Mouse (Mus musculus) heart, embryonic 14.5 days (tissue): Measurements from ENCODE around the gene Ttc41. TPM values are rescaled to one million over a fixed set of nuclear protein-coding genes. Genes with fewer than 3 reads are reported as not detected.

Experiments used
- ATAC-seq: fragments of 200-750 bp; cut with Nextera tagmentation; 2 replicates; pipeline ENCODE4 v1.8.0; 2017; ENCODE audit warnings: low read depth, moderate TSS enrichment; ENCODE audit not compliant: insufficient number of reproducible peaks, insufficient read depth, low FRiP score
- H3K27ac ChIP-seq, 2 experiments: fragments of 200-500 bp in 1 of 2; fragments of 300-500 bp in 1 of 2; sonication (generic) in 1 of 2; replicated peaks in 1 of 2; 2 replicates each; pipeline ENCODE4 v1.5.1; 2012 to 2014; ENCODE audit warnings: low read depth in 2 of 2, low read length in 2 of 2, control low read depth in 1 of 2, mild to moderate bottlenecking in 1 of 2, mixed read lengths in 1 of 2; ENCODE audit not compliant: control insufficient read depth in 1 of 2, insufficient read depth in 1 of 2
- H3K27me3 ChIP-seq: fragments of 300-500 bp; sonication (generic); 2 replicates; pipeline ENCODE4 v1.6.1; 2014; ENCODE audit warnings: mild to moderate bottlenecking, low read length, control low read depth; ENCODE audit not compliant: control insufficient read depth, insufficient read depth
- H3K36me3 ChIP-seq: fragments of 300-500 bp; sonication (generic); 2 replicates; pipeline ENCODE4 v1.6.1; 2014; ENCODE audit warnings: mild to moderate bottlenecking, control low read depth, low read length, mixed read lengths; ENCODE audit not compliant: control insufficient read depth, insufficient read depth
- H3K4me1 ChIP-seq, 2 experiments: fragments of 200-500 bp in 1 of 2; fragments of 300-500 bp in 1 of 2; sonication (generic) in 1 of 2; 2 replicates each; pipeline ENCODE4 v1.6.1; 2012 to 2014; ENCODE audit warnings: low read length in 2 of 2, control low read depth in 1 of 2, mixed read lengths in 1 of 2; ENCODE audit not compliant: control insufficient read depth in 2 of 2, insufficient read depth in 2 of 2
- H3K4me2 ChIP-seq: fragments of 300-500 bp; sonication (generic); 2 replicates; pipeline ENCODE4 v1.6.1; 2014; ENCODE audit warnings: mild to moderate bottlenecking, low read length
- H3K4me3 ChIP-seq, 2 experiments: fragments of 200-500 bp in 1 of 2; fragments of 300-500 bp in 1 of 2; sonication (generic) in 1 of 2; 2 replicates each; pipeline ENCODE4 v1.5.1; 2012 to 2014; ENCODE audit warnings: low read length in 2 of 2, mild to moderate bottlenecking in 2 of 2, control low read depth in 1 of 2, low read depth in 1 of 2, moderate library complexity in 1 of 2; ENCODE audit not compliant: control insufficient read depth in 1 of 2, insufficient read depth in 1 of 2
- H3K9ac ChIP-seq: fragments of 300-500 bp; sonication (generic); 2 replicates; pipeline ENCODE4 v1.6.1; 2014; ENCODE audit warnings: mild to moderate bottlenecking, low read length
- H3K9me3 ChIP-seq: fragments of 300-500 bp; sonication (generic); 2 replicates; pipeline ENCODE4 v1.6.1; 2016; ENCODE audit warnings: low read length, control low read depth; ENCODE audit not compliant: control insufficient read depth
- WGBS: fragments of 180-500 bp; shearing (Covaris S2); extraction: QIAGEN DNeasy Blood & Tissue Kit; methylation state at CpG from one replicate; pipeline ENCODE4 v1.1.7; 2014; 5-methylcytosine and 5-hydroxymethylcytosine counted together
- polyA plus RNA-seq: library from polyadenylated mRNA; unstranded; fragments of >200 nt; fragmentation: Nextera tagmentation; extraction: Ambion mirVana; gene quantifications from 2 replicates; pipeline ENCODE4 v1.2.1, GENCODE M21; 2014

Gene Ttc41
- polyA plus RNA-seq, 1 experiment from 2014 or later: 1.5 TPM

- Histone ChIP-seq H3K36me3 (no peaks in the 10 kb centered on the region), H3K9me3 (0 out of 2 replicates have a peak, but pooled peaks cover 3% of the 10 kb centered on the region), H3K4me3 (no peak overlapping the region), H3K4me2 (no peak overlapping the region), H3K27me3 (no peaks in the 10 kb centered on the region), H3K4me1 (no peaks in the 10 kb centered on the region; a peak in 1 of 4 replicates), H3K27ac (no peak overlapping the region), H3K9ac (no peak overlapping the region)
- ATAC-seq: no peak
- 77% methylated on average over 4 of the region's 4 CpGs for WGBS
These were observed 59.8 kb downstream of the Ttc41 start for GRCm38 (mm10) chr10:86765344-86765966.

DNA sequence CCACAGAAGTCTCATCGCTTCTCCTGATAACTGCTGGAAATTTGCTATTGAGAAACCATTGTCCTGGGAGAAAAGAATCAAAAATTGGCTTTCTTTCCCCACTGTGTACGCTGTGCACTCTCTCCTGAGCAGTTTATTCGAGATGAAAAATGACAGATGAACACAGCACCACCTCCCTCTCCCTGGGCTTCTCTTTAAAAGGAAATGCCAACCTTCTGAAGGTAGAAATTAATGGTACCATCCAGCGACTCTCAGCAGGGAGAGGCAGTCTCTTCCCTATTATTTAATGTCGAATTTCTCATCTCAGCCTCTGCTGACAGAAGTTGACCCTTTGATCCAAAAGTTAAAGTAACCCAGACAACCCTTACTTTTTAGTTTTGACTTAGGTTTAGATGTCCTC, 63.6 kb downstream of the Ttc41 start:
- ATAC-seq: no peak
- H3K9me3 ChIP-seq: 0 out of 2 replicates have a peak, but pooled peaks cover 3% of the 10 kb centered on the region
- WGBS: 66% methylated on average over 5 of the region's 5 CpGs
- no peaks in the 10 kb centered on the region; a peak in 1 of 4 replicates for H3K4me1 ChIP-seq
- no peaks in the 10 kb centered on the region for H3K27me3 ChIP-seq
- H3K9ac ChIP-seq: no peak overlapping the region
- no peak overlapping the region for H3K4me2 ChIP-seq
- no peak overlapping the region for H3K4me3 ChIP-seq
- H3K36me3 ChIP-seq: no peaks in the 10 kb centered on the region
- H3K27ac ChIP-seq: no peak overlapping the region

DNA sequence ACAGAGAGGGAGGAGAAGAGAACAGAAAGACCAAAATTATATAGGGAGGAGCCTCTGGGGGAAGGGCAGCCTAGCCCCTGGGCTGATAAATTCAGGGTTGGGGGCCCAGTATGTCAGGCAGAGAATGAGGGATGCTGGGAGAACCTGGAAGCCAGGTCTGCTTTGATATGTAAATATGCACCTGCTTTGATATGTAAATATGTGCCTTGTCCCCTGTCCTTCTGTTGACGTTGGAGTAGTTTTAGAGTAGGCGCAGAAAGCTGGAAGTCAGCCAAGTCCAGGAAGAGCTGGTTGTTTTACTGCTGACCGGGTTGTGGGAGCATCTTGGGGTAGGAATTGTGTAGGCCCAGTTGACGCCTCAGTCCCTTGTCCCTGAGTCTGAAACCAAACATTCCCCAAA, 64.2 kb downstream of the Ttc41 start:
- Histone ChIP-seq H3K27ac (no peak overlapping the region), H3K4me3 (no peak overlapping the region), H3K36me3 (no peaks in the 10 kb centered on the region), H3K4me2 (no peak overlapping the region), H3K27me3 (no peaks in the 10 kb centered on the region), H3K9ac (no peak overlapping the region), H3K9me3 (0 out of 2 replicates have a peak, but pooled peaks cover 3% of the 10 kb centered on the region), H3K4me1 (no peaks in the 10 kb centered on the region; a peak in 1 of 4 replicates)
- 25% methylated on average over 4 of the region's 4 CpGs for WGBS
- no peak for ATAC-seq

GRCm38 (mm10) chr10:86771701-86772100, 66.1 kb downstream of the Ttc41 start:
- Histone ChIP-seq H3K4me2 (no peak overlapping the region), H3K4me1 (peaks cover under 1 to 2% of the 10 kb centered on the region in 2 experiments; a peak in 2 of 4 replicates), H3K36me3 (no peaks in the 10 kb centered on the region), H3K27me3 (no peaks in the 10 kb centered on the region), H3K9me3 (0 out of 2 replicates have a peak, but pooled peaks cover 3% of the 10 kb centered on the region), H3K9ac (no peak overlapping the region), H3K4me3 (no peak overlapping the region), H3K27ac (no peak overlapping the region)
- WGBS: 81% methylated on average over 5 of the region's 5 CpGs
- no peak for ATAC-seq

DNA sequence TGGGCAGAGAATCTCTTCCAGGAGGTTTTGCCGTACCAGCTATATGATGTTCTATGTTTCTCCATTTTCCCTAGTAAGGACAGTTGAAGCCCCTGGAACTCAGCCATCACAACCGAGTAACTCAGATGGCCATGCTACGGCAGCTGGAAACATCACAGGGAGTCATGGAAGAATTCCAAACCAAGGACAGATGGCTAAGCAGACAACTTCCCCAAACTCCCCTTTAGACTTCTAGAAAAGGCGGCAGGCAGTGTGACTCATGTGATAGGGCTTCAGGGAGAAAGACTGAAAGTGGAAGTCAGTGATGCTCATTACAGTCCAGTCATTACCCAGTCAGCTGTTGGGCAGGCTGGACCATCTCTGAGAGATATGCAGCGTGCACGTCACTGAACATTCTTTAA, 66.6 kb downstream of the Ttc41 start:
- H3K9ac ChIP-seq: no peak overlapping the region
- ATAC-seq: no peak
- peaks cover 2 to 6% of the 10 kb centered on the region in 2 experiments; a peak in 2 of 4 replicates for H3K4me1 ChIP-seq
- 56% methylated on average over 6 of the region's 6 CpGs for WGBS
- 0 out of 2 replicates have a peak, but pooled peaks cover 3% of the 10 kb centered on the region for H3K9me3 ChIP-seq
- no peak overlapping the region for H3K27ac ChIP-seq
- H3K4me3 ChIP-seq: no peak overlapping the region
- no peaks in the 10 kb centered on the region for H3K27me3 ChIP-seq
- no peaks in the 10 kb centered on the region for H3K36me3 ChIP-seq
- H3K4me2 ChIP-seq: no peak overlapping the region

DNA sequence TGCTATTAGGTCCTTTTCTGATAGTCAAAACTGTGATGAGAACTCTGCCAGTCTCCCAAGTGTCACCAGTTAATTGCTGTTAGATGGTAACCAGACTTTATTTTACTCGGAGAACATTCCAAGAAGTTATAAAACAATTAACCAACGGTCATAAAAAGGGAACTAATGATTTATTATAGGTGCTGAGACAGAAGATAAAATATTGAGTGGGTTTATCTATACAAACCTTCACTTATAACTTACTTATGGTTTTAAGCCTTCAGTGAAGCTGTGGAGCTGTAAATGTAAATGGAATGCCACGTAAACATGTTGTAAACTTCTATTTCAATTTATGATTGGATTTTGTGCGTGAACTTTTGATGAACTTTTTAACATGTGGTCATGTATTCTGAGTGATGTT, 67.7 kb downstream of the Ttc41 start:
- no peaks in the 10 kb centered on the region for H3K36me3 ChIP-seq
- no peaks in the 10 kb centered on the region for H3K27me3 ChIP-seq
- 0 out of 2 replicates have a peak, but pooled peaks cover 2% of the 10 kb centered on the region for H3K9me3 ChIP-seq
- peaks cover 9 to 15% of the 10 kb centered on the region in 2 experiments for H3K4me1 ChIP-seq
- H3K9ac ChIP-seq: no peak overlapping the region
- 64% methylated on average over 4 of the region's 4 CpGs for WGBS
- no peak overlapping the region for H3K27ac ChIP-seq
- no peak overlapping the region for H3K4me2 ChIP-seq
- H3K4me3 ChIP-seq: no peak overlapping the region
- no peak for ATAC-seq

- 68% methylated on average over 9 of the region's 9 CpGs for WGBS
- no peaks in the 10 kb centered on the region for H3K9me3 ChIP-seq
- no peak for ATAC-seq
- no peaks in the 10 kb centered on the region for H3K27me3 ChIP-seq
- no peak overlapping the region for H3K4me2 ChIP-seq
- H3K36me3 ChIP-seq: no peaks in the 10 kb centered on the region
- no peak overlapping the region; a peak in 1 of 4 replicates for H3K27ac ChIP-seq
- H3K4me1 ChIP-seq: peaks cover 15 to 29% of the 10 kb centered on the region in 2 experiments
- H3K9ac ChIP-seq: no peak overlapping the region
- no peak overlapping the region for H3K4me3 ChIP-seq
These were observed 70.7 kb downstream of the Ttc41 start for GRCm38 (mm10) chr10:86776281-86776680.
